Mouse (Mus musculus) adrenal gland, postnatal 4 days (tissue): Measurements from ENCODE around the gene Dnajb12. TPM values are rescaled to one million over a fixed set of nuclear protein-coding genes. Genes with fewer than 3 reads are reported as not detected.

Source experiments
- DNase-seq, 2 experiments: peaks; one replicate each; pipeline ENCODE4 v3.0.0; 2021 to 2022; ENCODE audit warnings: low spot score in 2 of 2, mixed read lengths in 2 of 2
- total RNA-seq, 2 experiments: library from RNA; stranded (reverse); gene quantifications; 2 replicates each; pipeline ENCODE4 v1.2.3; 2021

Dnajb12 gene
- total RNA-seq, 2 experiments from 2014 or later: 63.9 to 66.3 TPM

DNA sequence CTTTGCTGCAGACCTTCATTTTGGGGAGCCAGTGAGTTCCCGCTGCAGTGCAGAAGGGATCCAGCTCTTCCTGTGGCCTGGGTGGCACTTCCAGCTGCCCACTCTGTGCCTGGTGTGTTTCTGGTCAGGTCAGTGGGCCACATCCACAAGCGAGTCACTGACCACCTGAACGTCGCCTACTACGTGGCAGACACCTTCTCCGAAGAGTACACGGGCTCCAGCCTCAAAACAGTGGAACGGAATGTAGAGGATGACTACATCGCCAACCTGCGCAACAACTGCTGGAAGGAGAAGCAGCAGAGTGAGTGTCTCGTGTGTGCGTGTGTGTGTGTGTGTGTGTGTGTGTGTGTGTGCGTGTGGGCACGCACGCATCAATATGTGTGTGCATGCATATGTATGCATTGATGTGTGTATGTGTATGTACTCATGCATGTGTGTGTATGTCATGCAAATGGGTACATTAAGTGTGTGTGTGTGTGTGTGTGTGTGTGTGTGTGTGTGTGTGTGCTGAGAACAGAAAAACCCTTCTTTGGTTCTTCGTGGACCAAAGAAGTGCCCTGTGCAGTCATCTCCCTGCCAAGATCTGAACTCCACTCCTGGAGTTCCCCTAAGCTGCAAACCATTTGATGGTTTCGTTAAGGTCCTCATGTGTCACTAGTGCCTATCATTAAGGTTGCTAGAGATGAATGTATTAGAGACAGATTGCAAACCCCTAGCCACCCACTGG lies 16.3 kb downstream of the Dnajb12 start:
- DNase-seq: no peak

DNA sequence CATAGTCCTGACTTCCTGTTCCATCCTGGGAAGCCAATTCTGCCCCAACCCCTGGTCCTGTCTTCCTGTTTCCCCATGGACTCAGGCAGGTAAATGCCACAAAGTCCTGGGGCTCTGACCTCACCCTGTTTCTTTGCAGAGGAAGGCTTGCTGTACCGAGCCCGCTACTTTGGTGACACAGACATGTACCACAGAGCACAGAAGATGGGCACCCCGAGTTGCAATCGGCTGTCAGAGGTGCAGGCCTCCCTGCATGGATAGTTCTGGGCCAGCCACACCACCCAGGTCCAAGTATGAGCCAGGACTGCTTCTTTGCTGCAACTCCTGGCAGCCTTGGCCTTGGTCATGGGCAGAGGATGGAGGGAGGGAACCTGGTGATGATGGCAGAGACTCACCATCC lies 16.9 kb downstream of the Dnajb12 start:
- no peak for DNase-seq

DNA sequence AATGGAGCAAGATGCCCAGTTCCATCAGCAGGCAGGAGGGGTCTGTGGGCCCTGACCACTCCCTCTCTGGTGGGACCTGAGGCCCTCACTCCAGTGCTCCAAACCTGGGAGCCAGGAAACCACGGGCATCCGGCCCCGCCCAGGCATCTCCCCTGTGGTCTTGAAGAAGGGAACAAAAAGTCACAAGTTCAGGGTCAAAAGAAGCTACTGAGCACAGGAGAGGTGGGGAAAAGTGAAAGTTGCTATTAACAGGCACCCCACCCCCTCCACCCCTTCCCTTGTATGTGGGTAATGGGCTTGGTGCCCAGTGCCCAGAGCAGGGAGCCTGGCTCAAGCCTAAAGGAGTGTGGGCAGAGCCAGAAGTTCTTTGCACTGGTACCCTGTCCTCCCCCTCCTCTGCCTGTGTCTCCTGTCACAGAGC lies 17.6 kb downstream of the Dnajb12 start:
- no peak for DNase-seq

DNA sequence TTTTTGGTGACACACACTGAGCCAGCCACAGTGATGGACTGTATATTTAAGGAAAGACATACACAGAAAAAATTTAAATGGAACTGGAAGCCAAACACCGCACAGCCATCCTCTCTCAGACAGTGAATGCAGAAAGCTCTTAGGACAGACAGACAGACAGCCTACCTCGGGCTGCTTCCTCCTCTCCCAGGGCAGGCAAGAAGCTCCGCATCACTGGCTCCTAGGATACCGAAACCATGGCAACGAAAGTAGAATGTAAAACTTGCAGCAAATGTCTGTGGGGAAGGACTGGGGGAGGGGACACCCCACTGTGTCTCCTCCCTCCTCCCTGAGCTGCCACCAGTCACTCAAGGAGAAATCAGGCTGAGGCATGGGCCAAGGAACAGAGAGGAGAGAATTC lies 18.2 kb downstream of the Dnajb12 start:
- no peak for DNase-seq

DNA sequence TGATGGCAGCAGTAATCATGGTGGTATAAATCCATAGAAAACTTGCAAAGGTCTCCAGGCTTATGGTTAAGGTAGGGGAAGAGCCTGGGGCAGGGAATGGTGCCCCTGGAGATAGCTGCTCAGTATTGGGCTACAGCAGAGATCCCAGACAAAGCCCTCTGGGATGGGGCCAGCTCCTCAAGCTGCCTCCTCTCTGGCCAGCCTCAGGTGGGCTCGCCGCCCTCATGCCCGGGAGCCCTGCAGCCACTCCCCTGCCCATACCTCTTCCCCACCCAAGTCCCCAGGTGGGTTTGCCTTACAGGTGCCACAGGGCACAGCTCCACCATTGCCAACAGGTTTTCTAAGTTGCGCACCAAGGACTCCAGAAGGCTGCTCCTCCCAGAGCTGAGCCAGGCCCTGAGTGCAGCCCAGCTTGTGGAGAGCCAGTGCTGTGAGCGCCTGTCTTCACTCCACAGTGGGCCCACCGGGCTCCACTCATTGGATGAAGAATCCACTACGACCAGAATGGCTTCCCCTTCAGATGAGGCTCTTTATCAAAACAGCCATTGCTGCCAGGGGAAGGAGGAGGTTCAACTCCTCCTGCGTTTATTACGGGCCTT lies 18.9 kb downstream of the Dnajb12 start:
- no peak for DNase-seq

DNA sequence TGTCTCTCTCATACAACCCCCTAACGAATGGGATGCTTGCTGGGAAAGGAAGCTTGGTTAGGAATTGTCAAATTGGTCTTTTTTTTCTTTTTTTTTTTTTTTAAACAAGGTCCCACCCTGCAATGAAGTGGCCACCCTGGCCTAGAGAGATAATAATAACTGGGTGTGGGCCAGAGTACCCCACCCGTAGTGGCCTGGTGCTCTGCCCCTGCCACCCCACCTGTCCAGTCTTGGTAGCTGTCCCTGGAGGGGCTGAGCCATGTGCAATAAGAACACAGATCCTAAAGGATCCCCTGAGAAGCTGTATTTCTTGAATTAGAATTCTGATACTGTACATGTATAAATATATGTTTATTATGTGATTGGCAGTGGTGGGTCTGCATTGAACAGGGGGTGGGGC lies 19.6 kb downstream of the Dnajb12 start:
- DNase-seq: no peak

DNA sequence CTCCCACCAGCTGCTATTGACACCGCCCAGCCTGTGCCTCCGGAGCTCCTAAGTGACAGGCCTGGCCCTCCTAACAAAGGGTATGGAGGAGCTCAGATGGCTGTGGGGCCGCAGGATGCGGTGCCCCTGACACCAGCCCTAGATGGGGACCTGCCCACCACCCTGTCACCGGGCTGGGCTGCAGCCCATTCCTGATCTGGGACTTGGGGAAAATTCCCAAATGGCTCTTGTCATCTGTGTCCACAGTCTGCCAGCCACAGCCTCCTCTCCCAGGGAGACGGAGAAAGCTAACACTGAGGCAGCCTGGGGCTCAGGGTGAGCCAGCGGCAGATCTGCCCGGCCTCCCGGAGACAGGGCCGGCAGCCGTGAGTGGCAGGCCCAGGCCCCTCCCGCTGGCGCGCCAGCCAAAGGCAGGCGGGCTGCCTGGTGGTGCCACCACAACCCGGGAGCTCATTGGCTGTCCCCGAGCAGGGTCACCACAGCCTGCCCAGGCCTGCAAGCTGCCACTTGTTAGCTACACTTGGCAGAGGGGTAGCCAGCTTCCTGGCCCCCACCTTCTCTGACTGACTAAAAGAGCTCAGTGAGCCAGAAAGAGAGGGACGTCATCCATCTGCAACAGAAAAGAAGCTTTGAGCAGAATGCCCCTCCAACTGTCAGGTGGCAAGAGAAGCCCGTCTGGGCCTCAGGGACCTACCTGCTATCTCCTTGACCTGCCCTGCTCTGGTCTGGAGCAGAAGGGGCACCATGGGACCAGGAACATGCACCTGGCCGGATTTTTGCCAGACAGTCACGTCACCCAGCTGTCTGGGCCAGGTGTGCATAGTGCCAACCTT lies 20.2 kb downstream of the Dnajb12 start:
- DNase-seq: peak; percentile 78 to 80

DNA sequence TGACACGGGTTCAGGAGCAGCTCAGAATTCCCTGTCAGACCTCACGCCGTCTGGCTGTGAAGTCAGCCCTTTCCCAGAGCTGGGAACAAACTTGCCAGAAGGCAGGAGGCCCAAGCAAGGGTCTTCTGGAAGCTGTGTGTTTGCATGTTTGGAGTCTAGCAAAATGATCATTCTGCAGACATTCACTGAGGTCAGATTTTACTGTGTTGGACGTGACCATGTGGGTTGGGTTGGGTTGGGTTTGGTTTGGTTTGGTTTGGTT lies 20.7 kb downstream of the Dnajb12 start:
- DNase-seq: no peak

DNA sequence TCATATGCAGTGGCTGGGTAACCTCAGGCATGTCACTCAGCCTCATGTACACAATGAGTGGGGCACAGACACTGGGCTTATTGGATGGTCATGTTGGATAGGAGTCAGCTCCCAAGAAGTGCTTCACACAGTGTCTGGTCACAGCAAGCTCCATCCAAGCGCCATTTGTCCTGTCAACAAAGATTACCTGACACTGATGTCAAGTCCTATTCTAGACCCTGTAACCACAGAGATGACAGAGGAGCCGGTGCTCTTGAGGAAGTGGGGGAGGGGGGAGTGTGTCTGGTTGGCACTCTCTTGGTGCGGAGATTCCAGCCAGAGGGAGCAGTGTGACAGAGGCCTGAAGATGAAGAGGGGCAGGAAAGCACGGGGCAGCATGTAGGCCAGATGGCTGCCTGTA lies 21.6 kb downstream of the Dnajb12 start:
- no peak for DNase-seq

DNA sequence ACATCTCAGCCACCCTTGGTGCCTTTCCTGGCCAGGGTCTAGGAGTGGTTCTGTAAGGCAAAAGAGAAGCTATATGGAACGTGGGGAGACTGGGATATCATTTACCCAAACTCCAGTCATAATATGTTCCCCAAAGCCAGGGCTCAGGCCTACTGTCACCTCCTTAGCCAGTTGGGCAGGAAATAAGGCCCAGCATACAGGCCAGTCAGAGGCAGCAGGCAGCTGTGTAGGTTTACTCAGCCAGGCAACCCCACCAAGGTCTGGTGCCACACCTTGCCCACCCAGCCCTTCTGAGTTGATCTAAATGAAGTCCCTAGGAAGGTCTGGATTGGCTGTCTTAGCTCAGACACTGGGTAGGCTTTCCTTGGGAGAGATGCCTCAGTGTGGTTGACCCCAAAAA lies 22.1 kb downstream of the Dnajb12 start:
- no peak for DNase-seq

DNA sequence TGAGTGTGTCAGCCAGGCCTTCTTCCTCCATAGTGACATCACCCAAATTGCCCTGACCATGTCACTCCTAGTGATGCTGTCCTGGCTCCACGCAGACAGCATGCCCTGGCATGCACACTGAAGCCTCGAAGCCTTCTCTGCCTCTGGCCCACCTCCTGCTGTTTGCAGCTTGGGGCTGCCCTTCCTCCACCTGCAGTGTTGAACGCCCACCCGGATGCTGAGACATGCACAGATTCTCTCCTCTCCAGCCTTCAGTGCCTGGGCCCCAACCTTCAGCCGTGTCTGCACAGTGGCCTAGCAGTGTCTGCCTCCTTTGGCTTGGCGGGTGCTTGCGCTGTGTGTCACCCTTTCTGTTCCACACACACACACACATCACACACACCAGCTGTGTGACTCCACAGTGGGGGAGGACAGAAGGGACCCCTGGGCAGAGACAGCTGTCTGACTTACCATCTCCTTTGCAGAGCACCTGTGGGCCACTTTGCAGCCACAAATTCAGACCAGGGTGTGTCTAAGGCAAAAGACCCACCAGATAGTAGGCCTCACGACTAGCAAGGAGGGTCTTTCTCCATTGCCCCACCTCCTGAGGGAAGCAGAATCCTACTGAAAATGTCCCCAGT lies 22.7 kb downstream of the Dnajb12 start:
- no peak for DNase-seq

DNA sequence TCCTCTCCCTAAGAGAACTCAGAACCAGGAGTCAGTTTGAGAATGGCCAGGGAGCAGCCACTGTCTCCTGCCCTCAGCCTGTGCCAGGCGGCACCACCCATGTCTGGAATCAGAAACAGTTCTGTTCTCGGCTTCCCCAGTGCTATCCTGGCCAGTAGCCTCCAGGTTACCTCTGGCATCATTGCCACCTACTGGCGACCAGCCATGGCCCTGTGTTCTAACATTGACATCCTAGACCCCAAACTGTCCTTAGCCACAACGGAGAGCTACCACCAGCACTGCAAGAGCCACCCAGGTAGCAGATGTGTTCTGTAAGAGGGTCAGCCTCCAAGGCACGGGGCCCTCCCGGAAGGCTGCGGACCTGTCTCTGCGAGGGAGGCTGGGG lies 23.2 kb downstream of the Dnajb12 start:
- no peak for DNase-seq

DNA sequence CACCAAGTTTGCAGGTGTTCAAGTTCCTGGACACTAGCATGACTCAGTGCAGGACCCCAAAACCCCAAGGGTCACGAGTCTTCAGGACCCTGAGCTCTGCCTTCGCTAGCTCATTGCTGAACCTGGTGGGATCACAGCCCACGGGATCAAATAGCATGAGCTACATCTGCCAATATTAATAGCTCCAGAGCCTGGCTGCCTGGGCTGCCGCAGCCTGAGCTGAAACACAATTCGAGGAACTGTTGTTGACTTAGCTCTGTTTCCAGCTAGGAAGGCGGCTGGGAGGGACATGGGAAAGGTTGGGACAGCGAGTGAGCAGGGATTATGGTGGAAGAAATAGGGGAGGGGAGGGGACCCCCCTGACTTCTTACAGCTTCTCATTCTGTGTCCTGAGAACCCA lies 23.8 kb downstream of the Dnajb12 start:
- no peak for DNase-seq

DNA sequence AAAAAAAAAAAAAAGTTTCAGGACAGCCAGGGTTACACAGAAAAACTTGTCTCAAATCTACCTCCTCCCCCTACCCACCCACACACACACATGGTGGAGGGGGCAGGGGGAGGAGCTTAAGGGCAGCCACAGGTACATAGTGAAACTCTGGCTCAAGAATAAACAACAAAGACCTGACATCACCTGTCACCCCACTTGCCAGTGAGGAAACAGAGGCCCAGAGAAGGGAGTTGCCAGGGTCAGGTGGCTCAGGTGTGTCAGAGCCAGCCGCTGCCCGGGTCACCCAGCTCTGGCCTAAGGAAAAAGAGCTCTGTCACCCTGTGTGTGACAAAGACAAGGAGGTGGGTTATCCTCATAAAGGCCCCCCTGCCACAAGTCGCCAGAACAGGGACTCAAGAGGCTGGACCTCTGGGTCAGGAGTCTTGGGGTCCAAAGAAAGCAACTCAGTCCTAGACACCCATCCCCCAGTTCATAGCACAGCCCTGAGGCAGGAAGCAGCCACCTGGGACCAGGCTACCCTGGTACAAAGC lies 27.8 kb downstream of the Dnajb12 start:
- no peak for DNase-seq

DNA sequence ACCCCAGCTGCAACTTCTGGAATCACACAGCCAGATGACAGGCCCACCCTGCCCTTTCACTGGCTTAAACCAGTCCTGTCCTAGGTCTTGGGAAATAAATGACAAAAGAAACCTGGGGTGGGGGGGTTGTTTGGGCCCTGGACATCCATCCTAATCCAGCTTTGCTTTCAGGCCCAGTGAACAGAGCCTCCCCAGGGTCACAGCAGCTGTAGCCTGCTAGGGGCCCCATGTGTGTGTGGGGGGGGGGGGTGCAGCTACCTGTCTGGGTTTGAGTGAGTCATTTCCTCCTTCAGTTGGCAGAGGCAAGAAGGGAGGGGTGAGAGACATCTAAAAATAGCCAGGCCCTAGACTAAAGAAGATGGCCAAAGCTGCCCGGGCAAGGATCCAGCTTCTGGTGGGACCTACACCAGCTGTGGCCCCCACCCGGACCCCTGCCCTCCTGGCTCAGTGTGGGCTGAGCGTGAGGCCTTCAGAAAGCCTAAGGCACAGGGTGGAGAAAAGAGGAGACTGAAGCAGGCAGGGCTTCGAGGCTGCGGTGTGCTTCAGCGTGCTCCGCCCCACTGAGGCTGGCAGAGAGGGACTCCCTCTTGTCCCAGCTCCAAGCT lies 28.4 kb downstream of the Dnajb12 start:
- no peak for DNase-seq

DNA sequence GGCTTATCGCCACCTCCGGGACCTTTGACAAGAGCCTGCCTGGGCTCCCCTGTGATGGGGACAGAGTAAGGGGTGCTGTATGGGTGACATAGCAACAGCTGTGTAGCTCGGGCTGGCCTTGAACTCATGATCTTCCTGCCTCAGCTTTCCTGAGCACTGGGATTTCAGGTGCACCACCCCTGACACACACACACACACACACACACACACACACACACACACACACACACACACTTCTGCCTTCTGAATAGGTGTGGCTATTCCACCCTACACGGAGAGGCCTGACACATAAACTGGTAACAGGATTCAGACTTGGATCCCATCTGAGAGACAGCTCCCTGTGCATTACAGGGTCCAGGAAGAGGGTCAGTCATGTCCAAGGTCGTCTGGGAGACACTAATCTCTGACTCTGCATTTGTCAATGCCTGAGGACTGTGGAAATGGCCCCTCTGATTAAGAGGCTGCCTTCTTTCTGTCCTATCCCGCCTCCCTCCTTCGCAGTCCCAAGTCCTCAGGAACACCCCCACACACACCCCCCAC lies 29.5 kb downstream of the Dnajb12 start:
- DNase-seq: no peak

DNA sequence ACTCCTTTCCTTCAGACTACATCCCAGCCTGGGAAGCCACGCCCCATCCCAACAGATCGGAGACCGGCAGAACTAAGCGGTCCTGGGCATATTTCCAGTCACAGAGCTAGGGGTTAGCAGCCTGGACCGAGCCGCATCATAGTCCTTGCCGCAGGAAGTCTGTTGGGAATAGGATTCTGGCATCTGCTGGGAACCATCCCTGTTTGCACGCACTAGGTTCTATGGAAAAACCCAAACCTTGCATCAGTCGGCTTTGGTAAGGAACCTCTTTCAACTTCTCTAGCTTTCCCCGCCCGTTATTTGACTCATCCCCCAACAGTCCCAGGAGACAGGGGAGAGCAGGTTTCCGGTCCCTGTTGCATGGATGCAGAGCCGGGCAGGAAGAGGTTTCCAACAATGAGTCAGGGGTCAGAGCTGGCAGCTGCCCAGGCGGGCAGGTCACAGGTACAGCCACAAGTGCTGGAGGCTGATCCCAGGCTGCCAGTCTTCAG lies 30.0 kb downstream of the Dnajb12 start:
- DNase-seq: no peak

DNA sequence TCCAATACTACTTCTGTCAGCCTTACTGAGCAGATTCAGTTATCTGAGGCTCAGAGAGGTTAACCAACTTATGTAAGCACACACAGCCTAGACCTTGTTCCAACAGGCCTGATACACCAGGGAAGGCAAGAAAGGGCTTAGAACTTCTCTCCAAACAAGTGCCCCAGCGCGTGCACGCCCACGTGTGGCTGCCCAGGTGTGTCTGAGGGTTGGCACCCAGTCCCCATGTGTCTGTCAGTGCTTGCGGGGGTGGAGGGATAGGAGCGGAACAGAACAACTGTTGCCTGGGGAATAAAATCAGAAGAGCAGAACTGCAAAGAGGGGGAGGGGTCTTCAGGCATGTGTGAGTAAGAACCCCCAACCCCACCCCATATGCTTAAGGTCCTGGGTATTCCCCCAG lies 31.7 kb downstream of the Dnajb12 start:
- no peak for DNase-seq

DNA sequence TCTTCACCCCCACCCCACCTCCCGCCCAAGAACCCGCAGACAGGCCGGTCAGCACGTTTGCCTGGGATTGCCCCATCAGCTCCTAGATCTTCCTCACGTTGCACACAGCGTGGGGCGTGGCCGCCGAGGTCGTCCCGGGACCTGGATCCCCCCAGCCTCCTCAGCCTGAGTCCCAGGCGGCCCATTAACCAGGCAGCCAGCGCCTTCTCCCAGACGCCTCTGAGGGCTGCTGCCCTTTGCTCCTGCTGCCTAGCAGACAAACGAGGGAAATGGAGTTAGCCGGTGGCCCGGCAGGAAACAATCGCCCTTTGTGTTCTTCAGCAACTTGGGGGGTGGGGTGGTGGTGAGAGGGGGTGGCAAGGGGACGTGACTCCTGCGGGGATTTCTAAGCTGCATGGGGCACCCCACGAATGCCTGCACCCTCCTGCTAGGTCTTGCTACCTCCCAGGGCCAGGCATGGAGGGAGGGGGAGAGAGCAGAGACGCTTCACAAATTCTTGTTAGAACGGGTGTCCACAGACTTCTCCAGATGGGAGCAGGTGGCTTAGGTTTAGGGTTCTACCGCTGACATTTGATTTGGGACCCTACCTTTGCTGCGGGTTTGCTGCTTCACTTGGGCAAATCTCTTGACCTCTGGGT lies 32.3 kb downstream of the Dnajb12 start:
- DNase-seq: no peak

DNA sequence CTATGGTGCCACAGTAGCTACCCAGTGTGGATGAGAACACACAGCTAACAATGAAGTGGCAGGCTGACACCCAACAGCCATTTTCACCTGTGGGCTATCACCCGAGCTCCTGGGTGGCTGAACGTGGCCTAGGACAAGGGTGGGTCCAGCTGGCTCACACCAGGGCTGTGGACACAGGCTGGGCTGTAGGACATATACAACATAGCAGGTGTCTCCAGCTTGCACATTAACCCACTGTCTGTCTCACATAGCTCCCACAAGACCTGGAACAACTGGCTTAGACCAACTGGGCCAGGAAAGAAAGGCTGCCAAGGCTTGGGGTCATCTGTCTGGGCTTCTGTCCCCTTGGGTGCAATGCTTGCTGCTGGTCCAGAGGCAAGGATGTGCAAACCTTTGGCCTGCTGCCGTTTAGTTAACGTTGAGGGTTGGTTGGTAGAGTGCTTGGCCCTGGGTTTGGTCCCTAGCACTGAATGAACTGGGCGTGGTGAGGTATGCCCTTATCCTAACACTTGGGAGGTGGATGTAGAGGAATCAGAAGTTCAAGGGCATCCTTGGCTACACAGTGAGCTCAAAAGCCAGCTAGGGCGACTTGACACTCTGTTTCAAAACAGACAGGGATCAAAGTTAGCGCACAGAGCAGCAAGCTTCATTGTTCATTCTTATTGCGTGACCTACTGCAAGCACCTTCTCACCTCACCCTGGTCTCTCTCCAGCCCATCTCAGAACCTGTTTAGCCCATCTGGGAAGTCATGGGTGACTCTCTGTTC lies 36.0 kb downstream of the Dnajb12 start:
- DNase-seq: no peak
